Mouse (Mus musculus) midbrain, postnatal 0 days (tissue): ENCODE measurements around the gene Elof1. TPM values are rescaled to one million over a fixed set of nuclear protein-coding genes. Genes with fewer than 3 reads are reported as not detected.

Source experiments
- ATAC-seq: fragments of 200-750 bp; cut with Nextera tagmentation; 2 replicates; pipeline ENCODE4 v1.8.0; 2017; ENCODE audit warnings: moderate number of reproducible peaks, mild to moderate bottlenecking, moderate TSS enrichment, moderate library complexity; ENCODE audit not compliant: low FRiP score
- DNase-seq: peaks from one replicate; pipeline ENCODE4 v3.0.0-alpha.2; 2015; ENCODE audit warnings: low spot score
- H3K27ac ChIP-seq: fragments of 300-500 bp; sonication (generic); 2 replicates; pipeline ENCODE4 v1.5.1; 2014; ENCODE audit warnings: low read depth, mild to moderate bottlenecking, low read length, mixed read lengths
- H3K27me3 ChIP-seq: fragments of 300-500 bp; sonication (generic); 2 replicates; pipeline ENCODE4 v1.6.1; 2014; ENCODE audit warnings: low read length, control low read depth, mixed read lengths; ENCODE audit not compliant: insufficient read depth
- H3K36me3 ChIP-seq: fragments of 300-500 bp; sonication (generic); 2 replicates; pipeline ENCODE4 v1.6.1; 2014; ENCODE audit warnings: low read length, control low read depth, mixed read lengths; ENCODE audit not compliant: insufficient read depth
- H3K4me1 ChIP-seq: fragments of 300-500 bp; sonication (generic); 2 replicates; pipeline ENCODE4 v1.6.1; 2014; ENCODE audit warnings: mild to moderate bottlenecking, control low read depth, antibody characterized with exemption, low read length, mixed read lengths; ENCODE audit not compliant: insufficient read depth
- H3K4me2 ChIP-seq: fragments of 300-500 bp; sonication (generic); 2 replicates; pipeline ENCODE4 v1.6.1; 2014; ENCODE audit warnings: low read depth, mild to moderate bottlenecking, low read length, mixed read lengths; ENCODE audit not compliant: poor library complexity, severe bottlenecking
- H3K4me3 ChIP-seq: fragments of 300-500 bp; sonication (generic); 2 replicates; pipeline ENCODE4 v1.5.1; 2014; ENCODE audit warnings: low read depth, mild to moderate bottlenecking, low read length, moderate library complexity
- H3K9ac ChIP-seq: fragments of 300-500 bp; sonication (generic); replicated peaks from 2 replicates; pipeline ENCODE4 v1.6.1; 2014; ENCODE audit warnings: mild to moderate bottlenecking, low read length, moderate library complexity, mixed read lengths; ENCODE audit not compliant: poor library complexity, severe bottlenecking
- H3K9me3 ChIP-seq: fragments of 300-500 bp; sonication (generic); 2 replicates; pipeline ENCODE4 v1.6.1; 2016; ENCODE audit warnings: low read length, control low read depth
- CTCF ChIP-seq: IDR thresholded peaks from 2 replicates; pipeline ENCODE4 v1.5.1; 2016; ENCODE audit warnings: antibody characterized with exemption, mild to moderate bottlenecking
- WGBS: fragments of 180-500 bp; shearing (Covaris S2); extraction: QIAGEN DNeasy Blood & Tissue Kit; methylation state at CpG from one replicate; pipeline ENCODE4 v1.1.7; 2014; 5-methylcytosine and 5-hydroxymethylcytosine counted together
- polyA plus RNA-seq: library from polyadenylated mRNA; unstranded; fragments of >200 nt; fragmentation: Nextera tagmentation; extraction: Ambion mirVana; gene quantifications from 2 replicates; pipeline ENCODE4 v1.2.1, GENCODE M21; 2015
- total RNA-seq: library from RNA; depleted of rRNA; stranded (reverse); fragments of >200 nt; gene quantifications from 2 replicates; pipeline ENCODE4 v1.2.3, GENCODE M21; 2014

The Elof1 gene
- total and polyA plus RNA-seq, 2 experiments from 2014 or later, result 129 to 161 TPM

DNA sequence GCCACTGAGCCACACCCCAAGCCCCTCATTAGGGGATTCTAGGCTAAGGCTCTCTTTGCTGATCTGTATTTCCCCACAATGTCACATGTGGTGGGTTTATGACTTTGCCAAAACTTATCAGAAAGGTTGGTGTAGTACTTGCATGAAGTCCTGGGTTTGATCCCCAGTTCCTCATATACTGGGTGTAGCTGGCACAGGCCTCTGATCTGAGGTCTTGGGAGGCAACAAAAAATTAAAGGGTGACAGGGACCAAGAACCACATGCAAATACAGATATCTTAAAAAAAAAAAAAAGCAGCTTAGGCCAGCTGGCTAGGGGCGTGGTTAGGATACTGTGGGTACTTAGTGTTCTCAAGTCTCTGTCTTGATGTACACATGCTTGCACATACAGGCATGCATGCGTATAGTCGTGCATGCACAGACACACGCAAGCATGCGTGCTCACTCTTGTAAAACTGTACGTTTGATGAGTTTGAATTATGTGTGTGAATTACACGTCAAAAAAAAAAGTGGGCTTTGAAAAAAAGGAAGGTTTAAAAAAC is 6.2 kb upstream of the Elof1 start:
- Histone ChIP-seq H3K9me3 (no peaks in the 10 kb centered on the region), H3K4me1 (no peaks in the 10 kb centered on the region), H3K36me3 (no peaks in the 10 kb centered on the region), H3K27me3 (no peaks in the 10 kb centered on the region), H3K27ac (no peak overlapping the region), H3K4me2 (no peak overlapping the region), H3K4me3 (no peak overlapping the region), H3K9ac (no peak overlapping the region)
- no peak for TF ChIP-seq CTCF
- DNase-seq (no peak), ATAC-seq (no peak)
- WGBS, result 85% methylated on average over 7 of the region's 7 CpGs

DNA sequence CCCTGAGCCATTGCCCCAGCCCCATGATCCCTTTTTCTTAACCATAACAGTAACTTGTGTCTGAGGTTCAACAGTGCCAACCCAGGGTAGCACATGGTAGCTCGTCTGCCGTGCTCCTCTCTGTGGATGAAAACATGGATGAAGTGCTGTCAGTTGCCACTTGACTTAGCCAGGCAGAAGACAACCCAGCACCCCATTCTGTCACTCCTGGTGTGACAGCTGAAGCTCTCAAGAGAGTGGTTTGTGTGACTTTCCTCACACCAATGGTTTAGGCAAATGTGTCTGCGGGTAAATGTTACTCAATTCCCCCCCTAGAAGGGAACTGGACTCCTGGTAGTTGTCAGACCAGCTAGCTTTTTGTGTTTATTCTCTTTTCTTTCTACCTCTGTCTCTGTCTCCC is 5.0 kb upstream of the Elof1 start:
- WGBS, result 77% methylated on average over 3 of the region's 3 CpGs

DNA sequence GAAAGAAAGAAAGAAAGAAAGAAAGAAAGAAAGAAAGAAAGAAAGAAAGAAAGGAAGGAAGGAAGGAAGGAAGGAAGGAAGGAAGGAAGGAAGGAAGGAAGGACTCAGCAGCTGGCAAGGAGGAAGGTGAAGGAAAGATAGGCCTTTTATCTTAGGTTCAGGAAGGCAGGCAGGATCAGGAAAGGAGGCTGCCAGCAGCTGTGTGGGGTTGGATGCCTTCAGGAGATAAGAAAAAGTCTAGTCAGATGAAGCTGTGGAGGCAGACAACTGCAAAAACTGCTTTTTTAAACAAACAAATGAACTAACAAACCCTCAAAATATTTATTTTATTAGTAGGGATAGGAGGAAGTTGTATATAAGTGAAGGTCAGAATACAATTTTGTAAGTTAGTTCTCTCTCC is 4.6 kb upstream of the Elof1 start:
- H3K4me3 ChIP-seq, result no peak overlapping the region
- no peak overlapping the region for H3K4me2 ChIP-seq
- H3K27ac ChIP-seq, result no peak overlapping the region
- H3K9ac ChIP-seq, result no peak overlapping the region
- no peaks in the 10 kb centered on the region for H3K9me3 ChIP-seq
- H3K27me3 ChIP-seq, result no peaks in the 10 kb centered on the region
- no peak for TF ChIP-seq CTCF
- no peak for ATAC-seq
- no peaks in the 10 kb centered on the region for H3K36me3 ChIP-seq
- no peaks in the 10 kb centered on the region for H3K4me1 ChIP-seq
- DNase-seq, result no peak

More for the DNA sequence above, 5.0 kb upstream of the Elof1 start:
- no peaks in the 10 kb centered on the region for H3K9me3 ChIP-seq
- no peak overlapping the region for H3K9ac ChIP-seq
- no peak for ATAC-seq
- DNase-seq, result no peak
- no peaks in the 10 kb centered on the region for H3K36me3 ChIP-seq
- no peak overlapping the region for H3K4me3 ChIP-seq
- no peak for TF ChIP-seq CTCF
- no peaks in the 10 kb centered on the region for H3K4me1 ChIP-seq
- no peak overlapping the region for H3K27ac ChIP-seq
- no peak overlapping the region for H3K4me2 ChIP-seq
- no peaks in the 10 kb centered on the region for H3K27me3 ChIP-seq

DNA sequence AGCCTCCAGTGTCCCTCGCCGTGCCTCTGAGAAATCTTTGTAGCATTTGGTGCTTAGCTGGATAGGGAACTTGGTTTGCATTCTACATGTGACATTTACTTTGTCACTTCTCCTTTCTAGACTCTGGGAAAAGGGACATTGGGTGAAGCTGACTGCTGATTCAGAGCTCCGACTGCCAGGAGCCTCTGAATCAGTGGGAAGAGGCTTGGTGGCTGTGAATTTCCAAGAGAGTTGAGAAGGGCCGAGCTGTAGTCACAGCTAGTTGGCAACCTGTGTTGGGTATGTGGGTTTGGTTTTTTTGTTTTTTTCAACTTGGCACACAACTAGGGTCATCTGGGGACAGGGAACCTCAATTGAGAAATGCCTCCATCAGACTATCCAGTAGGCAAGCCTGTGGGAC is 2.6 kb upstream of the Elof1 start:
- Histone ChIP-seq H3K4me1 (peaks cover 6% of the 10 kb centered on the region; the same call in 1 of the 2 replicates), H3K4me3 (no peak overlapping the region)
- no peak for TF ChIP-seq CTCF

DNA sequence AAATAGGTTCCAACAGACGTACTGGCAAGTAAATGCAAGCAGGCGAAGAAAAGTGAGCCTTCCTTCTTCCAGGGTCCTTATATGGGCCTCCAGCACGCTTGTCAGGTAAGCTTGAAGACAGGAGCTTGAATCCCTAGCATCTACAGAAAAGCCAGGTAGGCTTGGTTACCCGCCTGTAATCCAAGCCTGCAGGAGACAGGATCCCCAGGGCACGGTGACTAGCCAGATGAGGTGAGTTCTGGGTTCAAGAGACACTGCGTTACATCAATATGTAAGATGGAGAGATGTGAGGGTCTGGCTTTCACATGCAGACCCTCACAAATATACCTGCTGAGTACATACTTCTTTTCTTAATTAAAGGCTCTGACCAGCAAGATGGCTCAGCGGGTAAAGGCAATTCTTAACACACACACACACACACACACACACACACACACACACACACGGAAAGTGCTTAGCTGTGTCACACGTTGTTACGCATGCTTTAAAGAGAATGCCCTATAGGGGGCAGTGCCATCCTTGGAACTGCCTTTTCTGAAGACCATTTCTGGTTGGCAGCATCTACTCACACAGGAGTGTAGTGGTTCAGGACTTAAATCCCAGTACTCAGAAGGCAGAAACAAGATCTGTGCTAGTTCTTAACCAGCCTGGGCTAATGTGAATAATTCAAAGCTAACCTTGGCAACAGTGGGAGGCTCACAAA is 933 bp upstream of the Elof1 start:
- Histone ChIP-seq H3K4me2 (peak overlapping the region; percentile 69), H3K9ac (peak overlapping the region; percentile 81; the same call in 1 of the 2 replicates), H3K9me3 (no peaks in the 10 kb centered on the region), H3K27me3 (no peaks in the 10 kb centered on the region), H3K27ac (peak overlapping the region; percentile 74; the same call in 1 of the 2 replicates), H3K36me3 (peaks cover 13% of the 10 kb centered on the region), H3K4me3 (peak overlapping the region; percentile 93), H3K4me1 (peaks cover 6% of the 10 kb centered on the region; the same call in 1 of the 2 replicates)
- peak; percentile 76 for TF ChIP-seq CTCF
- DNase-seq (peak; percentile 85), ATAC-seq (no peak)
- 47% methylated on average over 10 of the region's 10 CpGs for WGBS

More for the DNA sequence above, 2.6 kb upstream of the Elof1 start:
- Histone ChIP-seq H3K27me3 (no peaks in the 10 kb centered on the region), H3K9ac (no peak overlapping the region), H3K36me3 (no peaks in the 10 kb centered on the region), H3K4me2 (no peak overlapping the region), H3K27ac (no peak overlapping the region), H3K9me3 (no peaks in the 10 kb centered on the region)
- ATAC-seq, result no peak
- no peak for DNase-seq
- 90% methylated on average over 4 of the region's 4 CpGs for WGBS

DNA sequence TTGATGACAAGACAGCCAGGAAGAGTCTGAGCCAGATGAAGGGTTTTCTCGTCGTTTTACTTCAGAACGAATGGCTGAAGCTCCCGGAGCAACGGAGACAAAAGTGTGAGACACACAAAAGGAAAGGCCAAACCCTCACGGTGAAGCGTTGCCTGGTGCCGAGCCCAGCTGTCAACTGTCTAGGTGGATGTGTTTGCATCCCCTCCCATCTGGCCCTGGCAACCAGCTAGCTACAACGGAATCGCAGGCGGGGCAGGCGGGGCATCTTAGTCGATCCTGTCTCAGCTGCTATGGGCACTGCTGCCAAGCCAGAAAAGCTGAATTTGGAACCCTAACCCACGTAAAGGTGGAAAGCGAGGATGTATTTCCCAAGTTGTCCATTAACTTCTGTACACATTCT is 886 bp downstream of the Elof1 start:
- no peak for ATAC-seq
- H3K27ac ChIP-seq, result 0 out of 2 replicates have a peak overlapping the region, but pooled peaks have one; percentile 62
- peak overlapping the region; percentile 93 for H3K4me3 ChIP-seq
- no peaks in the 10 kb centered on the region for H3K9me3 ChIP-seq
- TF ChIP-seq CTCF, result no peak
- H3K36me3 ChIP-seq, result peaks cover 24% of the 10 kb centered on the region
- H3K4me1 ChIP-seq, result peaks cover 6% of the 10 kb centered on the region; the same call in 1 of the 2 replicates
- 17% methylated on average over 15 of the region's 15 CpGs for WGBS
- peak overlapping the region; percentile 69 for H3K4me2 ChIP-seq
- peak overlapping the region; percentile 81 for H3K9ac ChIP-seq
- DNase-seq, result peak; percentile 50
- no peaks in the 10 kb centered on the region for H3K27me3 ChIP-seq
